ENCODE assay signal across 1 mouse cellular context in the genomic region with DNA sequence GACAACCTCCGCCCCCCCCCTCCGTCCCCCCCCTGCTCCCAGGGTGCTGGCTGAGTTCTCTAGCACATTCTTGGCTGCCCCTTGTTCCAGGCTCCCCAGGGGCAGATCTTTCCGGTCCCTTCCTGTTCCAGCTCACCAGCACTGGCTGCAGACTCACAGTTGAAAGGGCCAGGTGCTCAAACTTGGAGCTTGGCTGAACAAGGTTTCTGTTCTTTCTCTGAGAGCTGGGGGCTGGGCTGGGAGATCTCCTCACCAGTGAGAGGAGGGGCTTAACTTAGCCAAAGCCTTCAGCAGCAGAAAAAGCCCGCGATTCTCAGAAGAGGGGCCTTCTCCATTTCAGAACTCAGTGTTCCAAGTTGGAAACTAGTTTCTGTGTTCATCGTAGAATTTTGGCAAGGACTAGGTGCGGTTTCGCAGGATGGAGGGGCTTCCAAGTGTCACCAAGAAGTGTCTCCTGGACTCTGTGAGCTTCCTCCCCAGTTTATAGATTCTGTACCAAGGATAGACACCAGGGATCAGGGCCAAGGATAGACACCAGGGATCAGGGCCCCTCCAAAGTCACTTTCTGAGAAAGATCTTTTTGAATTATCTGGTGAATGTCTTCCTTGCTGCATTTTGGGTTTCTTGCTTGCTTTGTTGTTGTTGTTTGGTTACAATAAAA.
TF ChIP-seq lines count a peak whose summit lies in the region.

No protein-coding gene starts in this region.

TF ChIP-seq in CH12.LX, 34 proteins besides CTCF, POLR2A, EP300 and RAD21 (continued from another document):
- TF ChIP-seq MEF2A (IDR thresholded peaks at IDR 0.05; ENCODE audit: borderline replicate concordance, low read depth, low read length) (0 out of 2 replicates have a peak, but pooled peaks have one; percentile 14), TCF12 (IDR thresholded peaks at IDR 0.05; ENCODE audit: low read depth, low read length) (peak; percentile 56; the same call in 1 of the 2 replicates), SMC3 (IDR thresholded peaks at IDR 0.05; ENCODE audit: low read depth, low read length) (no peak), CHD1 (IDR thresholded peaks at IDR 0.05; ENCODE audit: low read depth, low read length) (no peak), MAFK (IDR thresholded peaks at IDR 0.05; ENCODE audit: insufficient replicate concordance, low read length) (no peak), ZKSCAN1 (IDR thresholded peaks at IDR 0.05; ENCODE audit: borderline replicate concordance, low read depth, low read length) (no peak), USF2 (conservative IDR thresholded peaks at IDR 0.05; ENCODE audit: low read depth, low read length) (no peak), NELFE (IDR thresholded peaks at IDR 0.05; ENCODE audit: low read depth, low read length) (no peak), PAX5 (IDR thresholded peaks at IDR 0.05; ENCODE audit: low read length) (no peak), ZMIZ1 (IDR thresholded peaks at IDR 0.05; ENCODE audit: low read depth, low read length) (no peak), IRF4 (IDR thresholded peaks at IDR 0.05; ENCODE audit: low read depth, low read length) (peak; percentile 57), JUN (IDR thresholded peaks at IDR 0.05; ENCODE audit: insufficient read depth, low read depth, low read length) (no peak), HCFC1 (IDR thresholded peaks at IDR 0.05; ENCODE audit: low read depth, low read length) (no peak)
